23 mouse cellular contexts compared by ENCODE assay signal in the genomic region with DNA sequence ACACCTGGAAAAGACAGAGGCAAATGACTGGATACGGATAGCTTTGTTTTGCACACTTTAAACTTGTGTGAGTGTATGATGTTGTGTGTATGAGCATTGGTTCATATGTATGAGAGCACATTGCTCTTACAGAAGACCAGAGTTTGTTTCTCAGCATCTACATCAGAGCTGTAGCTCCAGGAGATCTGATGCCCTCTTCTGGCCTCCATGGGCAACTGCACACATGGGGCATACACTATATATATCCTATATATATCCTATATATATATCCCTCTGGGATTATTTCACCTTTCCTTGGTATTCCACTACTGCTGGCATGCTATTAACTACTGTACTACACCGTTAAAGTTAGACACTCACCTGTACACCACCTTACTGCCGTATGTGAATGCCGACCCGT.
"Had no signal": no experiment of that assay in that cellular context is flagged by ENCODE, and none has a peak within 500 bp of the region (broad histone marks: within the 10 kb centered on the region; RNA-seq: fewer than 3 reads in every experiment).

No protein-coding gene starts in this region.

- H3K4me2 ChIP-seq: kidney, embryonic 15.5 days; limb, embryonic 12.5 days; limb, embryonic 15.5 days; liver, embryonic 12.5 days; liver, embryonic 15.5 days; midbrain, embryonic 12.5 days; midbrain, embryonic 15.5 days; neural tube, embryonic 12.5 days; neural tube, embryonic 15.5 days; stomach, embryonic 15.5 days had no signal

- DNase-seq: kidney, adult 11 months; kidney, adult 8-10 months; kidney, postnatal 25 days; layer of hippocampus, adult 9-11 months; right cerebral cortex, adult 18-20 months; right cerebral cortex, postnatal 14 days; right cerebral cortex, postnatal 4 days; spleen, adult 18-20 months; thymus, adult 18-20 months; thymus, postnatal 36 days had no signal

- H3K9me3 ChIP-seq: kidney, embryonic 15.5 days; limb, embryonic 12.5 days; limb, embryonic 15.5 days; liver, embryonic 12.5 days; liver, embryonic 15.5 days; midbrain, embryonic 12.5 days; midbrain, embryonic 15.5 days; neural tube, embryonic 12.5 days; neural tube, embryonic 15.5 days; stomach, embryonic 15.5 days had no signal

- H3K4me3 ChIP-seq: kidney, embryonic 15.5 days; layer of hippocampus, adult 2 months; left cerebral cortex, adult 2 months; limb, embryonic 12.5 days; limb, embryonic 15.5 days; liver, embryonic 12.5 days; liver, embryonic 15.5 days; midbrain, embryonic 12.5 days; midbrain, embryonic 15.5 days; neural tube, embryonic 12.5 days; neural tube, embryonic 15.5 days; stomach, embryonic 15.5 days had no signal

- ATAC-seq: liver, embryonic 12.5 days; midbrain, embryonic 15.5 days had no signal

- H3K27ac ChIP-seq: kidney, embryonic 15.5 days; layer of hippocampus, adult 2 months; left cerebral cortex, adult 2 months; limb, embryonic 12.5 days; limb, embryonic 15.5 days; liver, embryonic 12.5 days; liver, embryonic 15.5 days; macrophage; midbrain, embryonic 12.5 days; midbrain, embryonic 15.5 days; neural tube, embryonic 12.5 days; neural tube, embryonic 15.5 days; stomach, embryonic 15.5 days had no signal

- H3K36me3 ChIP-seq: limb, embryonic 12.5 days; liver, embryonic 12.5 days; liver, embryonic 15.5 days; midbrain, embryonic 12.5 days; midbrain, embryonic 15.5 days; neural tube, embryonic 12.5 days; neural tube, embryonic 15.5 days; stomach, embryonic 15.5 days had no signal

- H3K27me3 ChIP-seq: kidney, embryonic 15.5 days; limb, embryonic 12.5 days; limb, embryonic 15.5 days; liver, embryonic 12.5 days; liver, embryonic 15.5 days; midbrain, embryonic 12.5 days; midbrain, embryonic 15.5 days; neural tube, embryonic 12.5 days; neural tube, embryonic 15.5 days; stomach, embryonic 15.5 days had no signal

- H3K9ac ChIP-seq: kidney, embryonic 15.5 days; limb, embryonic 12.5 days; limb, embryonic 15.5 days; liver, embryonic 12.5 days; liver, embryonic 15.5 days; midbrain, embryonic 12.5 days; midbrain, embryonic 15.5 days; neural tube, embryonic 12.5 days; neural tube, embryonic 15.5 days; stomach, embryonic 15.5 days had no signal

- H3K4me1 ChIP-seq: limb, embryonic 12.5 days; liver, embryonic 12.5 days; liver, embryonic 15.5 days; midbrain, embryonic 12.5 days; neural tube, embryonic 12.5 days; stomach, embryonic 15.5 days had no signal
